Comparison of ENCODE assay signal across 8 mouse cellular contexts in genomic region chr10:127668093-127669050, GRCm38 (mm10). TPM values are rescaled to one million over a fixed set of nuclear protein-coding genes. Genes with fewer than 3 reads are reported as not detected.
DNase-seq lines count a peak whose midpoint lies in the region; ATAC-seq and TF ChIP-seq lines count a peak whose summit lies in the region.

Gene Nab2, minus strand, starts transcription at chr10:127668568.

- WGBS in embryonic facial prominence, embryonic 10.5 days = 2% methylated on average over 40 of the region's 40 CpGs
- 5% methylated on average over 40 of the region's 40 CpGs for WGBS in liver, adult 2 months
- WGBS in stomach, embryonic 14.5 days = 2% methylated on average over 39 of the region's 40 CpGs

- H3K9me3 ChIP-seq in embryonic facial prominence, embryonic 10.5 days = no peaks in the 10 kb centered on the region
- no peaks in the 10 kb centered on the region for H3K9me3 ChIP-seq in stomach, embryonic 14.5 days (ENCODE audit: control insufficient read depth, low read depth, low read length)

- peak within 1 kb of the TSS; percentile 70 for H3K4me3 ChIP-seq in embryonic facial prominence, embryonic 10.5 days
- peak within 1 kb of the TSS; percentile 86 for H3K4me3 ChIP-seq in liver, adult 2 months (ENCODE audit: insufficient read depth, low read depth, low read length)
- H3K4me3 ChIP-seq in stomach, embryonic 14.5 days (ENCODE audit: low read depth, low read length) = peak within 1 kb of the TSS; percentile 73

- no peak for TF ChIP-seq POLR2A in liver, adult 2 months (IDR thresholded peaks at IDR 0.05; ENCODE audit: extremely low read depth, insufficient read depth, low read length)

- peak within 1 kb of the TSS; percentile 73 for H3K4me2 ChIP-seq in stomach, embryonic 14.5 days (replicated peaks; ENCODE audit: low read depth, low read length)

- H3K4me1 ChIP-seq in embryonic facial prominence, embryonic 10.5 days = peaks cover 64% of the 10 kb centered on the region
- peaks cover 11% of the 10 kb centered on the region for H3K4me1 ChIP-seq in liver, adult 2 months (ENCODE audit: control insufficient read depth, insufficient read depth, low read length)
- H3K4me1 ChIP-seq in stomach, embryonic 14.5 days (ENCODE audit: control insufficient read depth, insufficient read depth, low read length) = peaks cover 31% of the 10 kb centered on the region

- H3K27ac ChIP-seq in embryonic facial prominence, embryonic 10.5 days (replicated peaks) = peak within 1 kb of the TSS; percentile 97
- peak within 1 kb of the TSS; percentile 94 for H3K27ac ChIP-seq in liver, adult 2 months (replicated peaks; ENCODE audit: insufficient read depth, low read depth, low read length)
- peak within 1 kb of the TSS; percentile 98 for H3K27ac ChIP-seq in stomach, embryonic 14.5 days (ENCODE audit: low read length)

- H3K27me3 ChIP-seq in embryonic facial prominence, embryonic 10.5 days (replicated peaks; ENCODE audit: low read depth, poor library complexity, severe bottlenecking) = peaks cover 48% of the 10 kb centered on the region
- H3K27me3 ChIP-seq in liver, adult 2 months (ENCODE audit: control insufficient read depth, insufficient read depth, low read length) = no peaks in the 10 kb centered on the region
- H3K27me3 ChIP-seq in stomach, embryonic 14.5 days (ENCODE audit: control insufficient read depth, insufficient read depth, low read length) = no peaks in the 10 kb centered on the region

- DNase-seq in retina, postnatal 1 day = peak; percentile 80
- no peak for DNase-seq in retina, embryonic 14.5 days (ENCODE audit: low spot score)
- DNase-seq in embryonic facial prominence, embryonic 10.5 days (ENCODE audit: low spot score) = peak; percentile 85
- peak; percentile 82 for DNase-seq in heart, adult 8-10 months (ENCODE audit: low spot score)
- DNase-seq in kidney, adult 8-10 months = peak; percentile 73 to 76
- DNase-seq in liver, adult 2 months (ENCODE audit: extremely low read depth, low read depth, low spot score) = peak; percentile 51

- H3K9ac ChIP-seq in liver, adult 2 months (ENCODE audit: low read depth, low read length) = peak within 1 kb of the TSS; percentile 91
- H3K9ac ChIP-seq in stomach, embryonic 14.5 days (replicated peaks; ENCODE audit: low read depth, low read length) = peak within 1 kb of the TSS; percentile 78

- ATAC-seq in monocyte, adult 5-6 weeks (replicated peaks; ENCODE audit: insufficient number of reproducible peaks, low FRiP score, low TSS enrichment, poor library complexity, severe bottlenecking) = peak; percentile 54
- ATAC-seq in stomach, embryonic 14.5 days (ENCODE audit: insufficient number of reproducible peaks, insufficient read depth, low FRiP score, low read depth) = 0 out of 2 replicates have a peak, but pooled peaks have one; percentile 25

- peaks cover 9% of the 10 kb centered on the region; the same call in 1 of the 2 replicates for H3K79me2 ChIP-seq in liver, adult 2 months (ENCODE audit: control insufficient read depth, insufficient read depth, low read length)

- peaks cover 17% of the 10 kb centered on the region for H3K36me3 ChIP-seq in embryonic facial prominence, embryonic 10.5 days (replicated peaks)
- peaks cover 2% of the 10 kb centered on the region; the same call in 1 of the 2 replicates for H3K36me3 ChIP-seq in liver, adult 2 months (ENCODE audit: control insufficient read depth, insufficient read depth, low read length)
- peaks cover 12% of the 10 kb centered on the region for H3K36me3 ChIP-seq in stomach, embryonic 14.5 days (ENCODE audit: control insufficient read depth, insufficient read depth, low read length)

- TF ChIP-seq CTCF in liver, adult 2 months (IDR thresholded peaks at IDR 0.05; ENCODE audit: low read depth, low read length) = no peak

RNA-seq across cellular contexts. Expression of gene Nab2, which starts in this region (rescaled TPM):
- polyA plus RNA-seq in embryonic facial prominence, embryonic 10.5 days (2016; fragmentation: Nextera tagmentation; extraction: Ambion mirVana) = 11.6 and 12.1 TPM in 2 replicates
- 10 to 100 TPM in 1 of 4 experiments, 1 to 10 TPM in 3; 5.0 to 10.3 (median 6.6) TPM for total RNA-seq in heart, adult 8-10 months (2022)
- total RNA-seq in liver, adult 2 months (2014; rRNA removed) = 8.9 and 13.4 TPM in 2 replicates
- polyA plus RNA-seq in liver, adult 2 months (2012; rRNA removed) = 16.0 and 16.6 TPM in 2 replicates
- 12.6 to 35.9 TPM (median 17.8 TPM) in 3 replicates for total RNA-seq in monocyte, adult 5-6 weeks (2017)
- polyA plus RNA-seq in stomach, embryonic 14.5 days (2014; fragmentation: Nextera tagmentation; extraction: Ambion mirVana) = 9.2 and 11.1 TPM in 2 replicates
